Mouse (Mus musculus): ENCODE data around the gene Esyt2. TPM values are rescaled to one million over a fixed set of nuclear protein-coding genes. Genes with fewer than 3 reads are reported as not detected.

The Esyt2 gene
- polyA plus RNA-seq, 1 experiment = 16.1 TPM

DNA sequence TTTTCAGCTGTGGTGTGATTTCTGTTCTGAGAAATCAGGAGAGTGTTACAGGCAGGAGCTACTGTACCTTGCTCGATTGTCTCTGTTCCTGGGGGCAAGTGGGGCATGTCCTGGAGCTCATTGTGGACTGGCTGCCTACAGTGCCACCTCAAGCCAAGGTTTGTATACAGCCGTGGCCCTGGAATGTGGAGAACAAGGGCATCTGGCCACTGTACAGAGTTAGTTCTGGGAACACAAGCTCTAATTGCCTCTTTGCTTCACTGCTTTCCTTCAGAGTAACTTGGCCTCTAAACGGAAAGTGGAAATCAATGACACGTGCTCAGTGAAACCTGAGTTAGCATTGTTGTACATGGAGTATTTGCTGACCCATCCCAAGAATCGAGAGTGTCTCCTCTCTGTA, 157.6 kb downstream of the Esyt2 start:
- no peaks in the 10 kb centered on the region for H3K79me2 ChIP-seq (ENCODE audit: control insufficient read depth, insufficient read depth)
- no peak overlapping the region for H3K4me2 ChIP-seq (ENCODE audit: low read depth)
- no peaks in the 10 kb centered on the region for H3K27me3 ChIP-seq (ENCODE audit: control insufficient read depth, insufficient read depth, insufficient read length)
- H3ac ChIP-seq (ENCODE audit: control insufficient read depth, insufficient read length) = no peak overlapping the region
- no peak overlapping the region for H3K4me3 ChIP-seq
- TF ChIP-seq E2F4 (IDR thresholded peaks at IDR 0.05; ENCODE audit: insufficient read depth) (no peak), MYOD1 (IDR thresholded peaks at IDR 0.05; ENCODE audit: control insufficient read depth in 1 of 3, insufficient read length in 2 of 3, low read depth in 2 of 3) (no peak), MAX (IDR thresholded peaks at IDR 0.05; ENCODE audit: low read depth) (no peak), TCF3 (IDR thresholded peaks at IDR 0.05; ENCODE audit: insufficient read length, low read depth) (no peak), POLR2AphosphoS2 (IDR thresholded peaks at IDR 0.05; ENCODE audit: insufficient read length, low read depth) (no peak), POLR2A (IDR thresholded peaks at IDR 0.05; ENCODE audit: insufficient read length, low read depth) (no peak), SRF (IDR thresholded peaks at IDR 0.05; ENCODE audit: control insufficient read depth, insufficient read length, low read depth) (no peak), TCF12 (IDR thresholded peaks at IDR 0.05; ENCODE audit: insufficient read depth, poor library complexity, severe bottlenecking) (no peak), MYOG (IDR thresholded peaks at IDR 0.05; ENCODE audit: control insufficient read depth in 1 of 3, insufficient read depth in 1 of 3, insufficient read length in 2 of 3, low read depth in 2 of 3) (no peak), USF1 (IDR thresholded peaks at IDR 0.05; ENCODE audit: low read depth) (no peak), REST (IDR thresholded peaks at IDR 0.05; ENCODE audit: insufficient read depth, insufficient read length) (no peak), CEBPB (IDR thresholded peaks at IDR 0.05; ENCODE audit: insufficient read depth, poor library complexity, severe bottlenecking) (no peak)
- peaks cover 35% of the 10 kb centered on the region for H3K36me3 ChIP-seq (ENCODE audit: control insufficient read depth, insufficient read depth)

Other genes with a start within 250 kb of the Esyt2 start
- 14.5 TPM for gene Zfp386, start 233.5 kb upstream of the Esyt2 start, polyA plus RNA-seq (2012; fragmentation: generic; extraction: Trizol)
- 0.31 TPM for gene Vipr2, start 203.5 kb upstream of the Esyt2 start, polyA plus RNA-seq (2012; fragmentation: generic; extraction: Trizol)
- gene Wdr60, start 18.2 kb upstream of the Esyt2 start, polyA plus RNA-seq (2012; fragmentation: generic; extraction: Trizol) = 4.5 TPM
- not detected for gene Gm11027, start 5.8 kb upstream of the Esyt2 start, polyA plus RNA-seq (2012; fragmentation: generic; extraction: Trizol)
- gene Ncapg2, start 124.2 kb downstream of the Esyt2 start, polyA plus RNA-seq (2012; fragmentation: generic; extraction: Trizol) = 4.4 TPM
- 0.22 TPM for gene Ptprn2, start 204.5 kb downstream of the Esyt2 start, polyA plus RNA-seq (2012; fragmentation: generic; extraction: Trizol)

All from myocyte (in vitro differentiated cells).